8 mouse cellular contexts compared by ENCODE assay signal in the genomic region with DNA sequence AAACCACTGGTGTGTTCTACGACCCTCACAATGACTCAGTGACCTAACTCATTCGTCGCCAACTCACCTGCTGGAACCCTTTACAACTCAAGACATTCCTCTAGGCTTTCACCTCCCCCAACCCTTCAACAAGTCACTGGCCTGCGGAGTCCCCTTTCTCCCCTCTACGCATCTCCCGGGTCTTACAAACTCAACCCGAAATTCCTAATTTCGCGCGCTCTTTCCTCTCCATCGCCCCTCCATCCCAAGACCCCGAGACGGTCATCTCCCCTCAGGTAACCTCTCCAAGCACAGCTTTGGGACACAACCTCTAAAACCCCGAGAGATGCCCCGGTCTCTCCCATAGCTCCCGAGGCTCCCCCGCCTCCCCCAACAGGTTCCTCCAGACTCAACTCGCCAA.
DNase-seq lines count a peak whose midpoint lies in the region; ATAC-seq and TF ChIP-seq lines count a peak whose summit lies in the region.

No protein-coding gene starts in this region.

- peak overlapping the region; percentile 79 for H3K4me3 ChIP-seq in lung, embryonic 15.5 days
- H3K4me3 ChIP-seq in cortical plate, adult 2 months (ENCODE audit: insufficient read depth, low read length), result peak overlapping the region; percentile 61
- peak overlapping the region; percentile 92 for H3K4me3 ChIP-seq in hindbrain, postnatal 0 days (ENCODE audit: low read length)
- H3K4me3 ChIP-seq in neural tube, embryonic 11.5 days (ENCODE audit: low read depth, low read length), result peak overlapping the region; percentile 82

- intact Hi-C loops in left cerebral cortex, postnatal 36 days (cut with DNase I), result loop anchor here (1.0 to 10.0 kb wide), 3 partner anchors 71 to 428 kb away; partner anchors contain the start of genes Bcl9 and Prkab2

- DNase-seq in lung, postnatal 36 days, result no peak
- DNase-seq in hindbrain, postnatal 0 days (ENCODE audit: low spot score), result no peak
- DNase-seq in neural tube, embryonic 11.5 days (ENCODE audit: low spot score), result no peak
- no peak for DNase-seq in spleen, postnatal 14 days (ENCODE audit: low spot score in 2 of 2)
- no peak for DNase-seq in left cerebral cortex, postnatal 36 days (ENCODE audit: low spot score in 2 of 2)
- no peak for DNase-seq in lung, postnatal 4 days

- WGBS in lung, embryonic 15.5 days, result under 1% methylated on average over 18 of the region's 18 CpGs
- WGBS in hindbrain, postnatal 0 days, result under 1% methylated on average over 18 of the region's 18 CpGs
- under 1% methylated on average over 17 of the region's 18 CpGs for WGBS in neural tube, embryonic 11.5 days

- H3K36me3 ChIP-seq in lung, embryonic 15.5 days, result peaks cover 10% of the 10 kb centered on the region; the same call in 1 of the 2 replicates
- 0 out of 2 replicates have a peak, but pooled peaks cover 4% of the 10 kb centered on the region for H3K36me3 ChIP-seq in hindbrain, postnatal 0 days (ENCODE audit: insufficient read depth, low read length)
- no peaks in the 10 kb centered on the region for H3K36me3 ChIP-seq in neural tube, embryonic 11.5 days (ENCODE audit: control insufficient read depth, insufficient read depth, low read length)

- peaks cover 28% of the 10 kb centered on the region for H3K4me1 ChIP-seq in lung, embryonic 15.5 days
- no peaks in the 10 kb centered on the region; the same call in 1 of the 2 replicates for H3K4me1 ChIP-seq in cortical plate, adult 2 months (ENCODE audit: control insufficient read depth, insufficient read depth, low read length)
- peaks cover 27% of the 10 kb centered on the region for H3K4me1 ChIP-seq in hindbrain, postnatal 0 days (ENCODE audit: insufficient read depth, low read length)
- H3K4me1 ChIP-seq in neural tube, embryonic 11.5 days (ENCODE audit: control insufficient read depth, insufficient read depth, low read length), result peaks cover 17% of the 10 kb centered on the region

- TF ChIP-seq POLR2A in cortical plate, adult 2 months (IDR thresholded peaks at IDR 0.05; ENCODE audit: extremely low read depth, insufficient read depth, low read length), result no peak

- H3K9ac ChIP-seq in lung, embryonic 15.5 days, result peak overlapping the region; percentile 85
- peak overlapping the region; percentile 92 for H3K9ac ChIP-seq in hindbrain, postnatal 0 days (replicated peaks; ENCODE audit: low read length)
- peak overlapping the region; percentile 87 for H3K9ac ChIP-seq in neural tube, embryonic 11.5 days (ENCODE audit: low read length)

- no peaks in the 10 kb centered on the region for H3K9me3 ChIP-seq in lung, embryonic 15.5 days
- H3K9me3 ChIP-seq in hindbrain, postnatal 0 days (ENCODE audit: low read length), result no peaks in the 10 kb centered on the region
- H3K9me3 ChIP-seq in neural tube, embryonic 11.5 days (ENCODE audit: control insufficient read depth, low read length), result no peaks in the 10 kb centered on the region

- H3K27ac ChIP-seq in lung, embryonic 15.5 days, result peak overlapping the region; percentile 88
- H3K27ac ChIP-seq in cortical plate, adult 2 months (ENCODE audit: insufficient read depth, low read length), result 0 out of 2 replicates have a peak overlapping the region, but pooled peaks have one; percentile 5
- H3K27ac ChIP-seq in hindbrain, postnatal 0 days, result peak overlapping the region; percentile 83
- peak overlapping the region; percentile 94 for H3K27ac ChIP-seq in neural tube, embryonic 11.5 days (ENCODE audit: low read depth, low read length)

- peak overlapping the region; percentile 67 for H3K4me2 ChIP-seq in lung, embryonic 15.5 days
- peak overlapping the region; percentile 74 for H3K4me2 ChIP-seq in hindbrain, postnatal 0 days (ENCODE audit: low read depth, low read length)
- peak overlapping the region; percentile 69 for H3K4me2 ChIP-seq in neural tube, embryonic 11.5 days (ENCODE audit: low read depth)

- no peak for TF ChIP-seq CTCF in cortical plate, adult 2 months (IDR thresholded peaks at IDR 0.05; ENCODE audit: extremely low read depth, insufficient read depth, low read length)
- no peak for TF ChIP-seq CTCF in hindbrain, postnatal 0 days (IDR thresholded peaks at IDR 0.05; ENCODE audit: low read depth)

- H3K27me3 ChIP-seq in lung, embryonic 15.5 days, result no peaks in the 10 kb centered on the region
- H3K27me3 ChIP-seq in hindbrain, postnatal 0 days (ENCODE audit: insufficient read depth, low read length), result no peaks in the 10 kb centered on the region
- H3K27me3 ChIP-seq in neural tube, embryonic 11.5 days (ENCODE audit: control insufficient read depth, insufficient read depth, low read length), result no peaks in the 10 kb centered on the region

- ATAC-seq in lung, embryonic 15.5 days (ENCODE audit: borderline replicate concordance, extremely low read depth, low FRiP score, low TSS enrichment), result no peak
- ATAC-seq in hindbrain, postnatal 0 days, result peak; percentile 25; the same call in 1 of the 2 replicates
- ATAC-seq in neural tube, embryonic 11.5 days (ENCODE audit: insufficient read depth, low FRiP score, low TSS enrichment), result peak; percentile 54; the same call in 1 of the 2 replicates

Comparison
In these comparisons a context has a peak if more than half of its experiments do, and no peak if none do; other contexts are left out.
1. H3K27ac ChIP-seq: peak in every context shown above with its lines; median percentile 94 in neural tube, embryonic 11.5 days; 88 in lung, embryonic 15.5 days; 83 in hindbrain, postnatal 0 days; 5 in cortical plate, adult 2 months.